Mouse (Mus musculus) lung, embryonic 15.5 days (tissue): ENCODE results near the gene Olfr1395. TPM values are rescaled to one million over a fixed set of nuclear protein-coding genes. Genes with fewer than 3 reads are reported as not detected.
"Not testable (repeated sequence)": the region's sequence is repeated elsewhere in the genome, so short reads cannot be mapped to it uniquely, and the experiment has no call there.

Source experiments
- ATAC-seq: fragments of 200-750 bp; cut with Nextera tagmentation; 2 replicates; pipeline ENCODE4 v1.8.0; 2017; ENCODE audit warnings: moderate number of reproducible peaks, borderline replicate concordance; ENCODE audit not compliant: low FRiP score, low TSS enrichment; ENCODE audit errors: extremely low read depth
- H3K27ac ChIP-seq: fragments of 300-500 bp; sonication (generic); 2 replicates; pipeline ENCODE4 v1.5.1; 2015; ENCODE audit warnings: moderate library complexity, mild to moderate bottlenecking, inconsistent platforms
- H3K27me3 ChIP-seq: fragments of 300-500 bp; sonication (generic); 2 replicates; pipeline ENCODE4 v1.6.1; 2015; ENCODE audit warnings: inconsistent platforms
- H3K36me3 ChIP-seq: fragments of 300-500 bp; sonication (generic); 2 replicates; pipeline ENCODE4 v1.6.1; 2015; ENCODE audit warnings: inconsistent platforms
- H3K4me1 ChIP-seq: fragments of 300-500 bp; sonication (generic); 2 replicates; pipeline ENCODE4 v1.6.1; 2015; ENCODE audit warnings: inconsistent platforms
- H3K4me2 ChIP-seq: fragments of 300-500 bp; sonication (generic); 2 replicates; pipeline ENCODE4 v1.6.1; 2015; ENCODE audit warnings: inconsistent platforms, mild to moderate bottlenecking, moderate library complexity
- H3K4me3 ChIP-seq: fragments of 300-500 bp; sonication (generic); 2 replicates; pipeline ENCODE4 v1.5.1; 2015; ENCODE audit warnings: mild to moderate bottlenecking, inconsistent platforms
- H3K9ac ChIP-seq: fragments of 300-500 bp; sonication (generic); 2 replicates; pipeline ENCODE4 v1.6.1; 2015; ENCODE audit warnings: inconsistent platforms
- H3K9me3 ChIP-seq: fragments of 300-500 bp; sonication (generic); 2 replicates; pipeline ENCODE4 v1.6.1; 2016; ENCODE audit warnings: inconsistent platforms
- WGBS: fragments of 180-500 bp; shearing (Covaris S2); methylation state at CpG from one replicate; pipeline ENCODE4 v1.1.7; 2015; 5-methylcytosine and 5-hydroxymethylcytosine counted together
- polyA plus RNA-seq: library from polyadenylated mRNA; unstranded; fragments of >200 nt; fragmentation: Nextera tagmentation; extraction: Ambion mirVana; gene quantifications from 2 replicates; pipeline ENCODE4 v1.2.1, GENCODE M21; 2015

Gene Olfr1395
- polyA plus RNA-seq, 1 experiment from 2014 or later, result not detected

DNA sequence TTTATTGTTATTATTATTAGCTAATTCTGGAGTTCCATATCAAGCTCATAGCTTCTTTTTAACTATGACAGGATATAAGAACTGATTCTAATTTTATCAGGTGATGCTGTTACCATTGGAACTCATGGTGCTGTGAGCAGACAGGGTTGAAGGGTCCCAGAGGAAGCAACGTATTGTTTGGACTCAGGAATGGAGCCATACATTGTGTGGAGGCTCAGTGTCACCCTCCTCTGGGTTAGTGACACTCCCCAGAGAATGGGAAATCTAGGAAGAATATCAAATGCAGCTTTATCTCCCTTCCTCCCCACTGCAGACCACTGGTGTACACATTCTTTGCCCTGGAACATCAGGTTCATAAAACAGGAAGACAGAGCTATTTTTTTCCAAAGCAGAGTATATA, 41.1 kb downstream of the Olfr1395 start:
- no peaks in the 10 kb centered on the region for H3K9me3 ChIP-seq
- H3K27me3 ChIP-seq, result no peaks in the 10 kb centered on the region
- H3K4me3 ChIP-seq, result no peak overlapping the region
- no peak for ATAC-seq
- H3K27ac ChIP-seq, result no peak overlapping the region
- no peaks in the 10 kb centered on the region for H3K36me3 ChIP-seq
- H3K4me1 ChIP-seq, result no peaks in the 10 kb centered on the region
- 36% methylated on average over 1 of the region's 1 CpGs for WGBS
- no peak overlapping the region for H3K9ac ChIP-seq
- no peak overlapping the region for H3K4me2 ChIP-seq

DNA sequence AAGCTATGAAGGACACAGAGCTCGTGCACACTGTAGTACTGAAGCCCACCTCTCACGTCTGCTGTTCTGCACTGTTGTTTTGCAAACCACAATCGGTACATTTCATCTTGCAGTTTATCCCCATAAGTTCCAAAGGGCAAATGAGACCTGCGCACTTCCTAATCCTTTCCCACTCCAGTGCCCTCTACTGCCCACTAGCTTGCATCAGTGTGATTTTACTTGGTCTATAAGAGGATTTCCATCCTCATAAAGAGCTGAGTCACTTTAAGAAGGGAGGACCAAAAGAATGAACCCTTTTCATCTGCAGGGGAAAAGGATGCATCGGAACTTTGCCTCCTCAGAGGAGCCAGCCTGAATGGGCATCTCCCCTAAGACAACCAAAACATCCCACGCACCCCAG, 44.4 kb downstream of the Olfr1395 start:
- no peaks in the 10 kb centered on the region for H3K27me3 ChIP-seq
- H3K9ac ChIP-seq, result no peak overlapping the region
- no peaks in the 10 kb centered on the region for H3K36me3 ChIP-seq
- H3K9me3 ChIP-seq, result no peaks in the 10 kb centered on the region
- H3K4me3 ChIP-seq, result no peak overlapping the region
- 80% methylated on average over 6 of the region's 6 CpGs for WGBS
- ATAC-seq, result no peak
- no peaks in the 10 kb centered on the region for H3K4me1 ChIP-seq
- no peak overlapping the region for H3K4me2 ChIP-seq
- H3K27ac ChIP-seq, result no peak overlapping the region

DNA sequence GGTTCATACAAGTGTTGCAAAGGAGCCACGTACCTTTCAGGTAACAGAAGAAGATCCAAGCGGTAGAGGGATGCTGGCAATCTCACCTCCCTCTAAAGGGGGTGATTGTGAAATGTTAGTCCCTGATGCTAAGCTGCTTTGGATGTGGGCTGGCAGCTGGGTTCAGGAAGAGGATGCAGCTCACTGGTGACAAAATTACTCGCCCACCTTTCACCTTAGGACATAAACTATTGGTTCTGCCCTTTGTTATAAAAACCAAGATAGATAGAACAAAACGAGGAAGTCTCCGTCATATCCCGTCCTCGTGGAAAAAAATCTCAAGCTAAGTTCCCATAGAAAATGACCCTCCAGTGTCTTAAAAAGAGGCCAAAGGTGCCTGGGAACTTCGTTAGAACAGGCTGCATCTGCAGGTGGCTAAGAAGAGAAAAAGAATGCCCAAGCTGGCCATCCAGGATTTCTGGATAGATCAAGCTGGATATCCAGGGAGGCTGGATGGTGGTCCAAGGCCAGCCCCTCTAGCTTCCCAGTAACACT, 44.9 kb downstream of the Olfr1395 start, which contains the start of gene Btnl9:
Btnl9 (minus strand) TSS at position 205 of the 534 bp plus-strand sequence.
- no peak within 1 kb of the TSS for H3K4me2 ChIP-seq
- no peak for ATAC-seq
- no peaks in the 10 kb centered on the region for H3K4me1 ChIP-seq
- H3K36me3 ChIP-seq, result no peaks in the 10 kb centered on the region
- H3K27ac ChIP-seq, result no peak within 1 kb of the TSS
- no peak within 1 kb of the TSS for H3K9ac ChIP-seq
- H3K4me3 ChIP-seq, result no peak within 1 kb of the TSS
- no peaks in the 10 kb centered on the region for H3K9me3 ChIP-seq
- WGBS, result 69% methylated on average over 8 of the region's 8 CpGs
- no peaks in the 10 kb centered on the region for H3K27me3 ChIP-seq

DNA sequence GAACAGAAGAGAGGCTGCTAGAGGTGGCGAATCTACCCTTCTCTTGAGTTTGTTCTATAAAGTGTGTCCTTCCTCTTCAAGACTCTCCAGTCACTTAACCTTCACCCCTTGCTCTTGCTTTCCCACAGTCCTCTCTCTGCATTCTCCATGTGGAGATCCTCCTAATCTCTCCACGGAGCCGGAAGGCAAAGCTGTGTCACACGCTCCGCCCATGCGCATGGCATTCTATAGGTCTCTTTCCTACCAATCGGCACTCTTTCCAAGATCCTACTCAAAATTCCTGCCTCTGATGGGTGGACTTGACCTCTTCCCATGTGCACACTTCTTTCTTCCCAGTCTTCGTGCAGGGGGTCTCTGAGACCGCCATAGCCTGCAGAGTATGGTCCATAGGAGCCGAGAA, 45.6 kb downstream of the Olfr1395 start:
- no peak for ATAC-seq
- H3K4me2 ChIP-seq, result no peak overlapping the region
- H3K27me3 ChIP-seq, result no peaks in the 10 kb centered on the region
- H3K4me1 ChIP-seq, result no peaks in the 10 kb centered on the region
- 64% methylated on average over 10 of the region's 10 CpGs for WGBS
- no peaks in the 10 kb centered on the region for H3K9me3 ChIP-seq
- no peak overlapping the region for H3K27ac ChIP-seq
- no peaks in the 10 kb centered on the region for H3K36me3 ChIP-seq
- no peak overlapping the region for H3K4me3 ChIP-seq
- no peak overlapping the region for H3K9ac ChIP-seq

DNA sequence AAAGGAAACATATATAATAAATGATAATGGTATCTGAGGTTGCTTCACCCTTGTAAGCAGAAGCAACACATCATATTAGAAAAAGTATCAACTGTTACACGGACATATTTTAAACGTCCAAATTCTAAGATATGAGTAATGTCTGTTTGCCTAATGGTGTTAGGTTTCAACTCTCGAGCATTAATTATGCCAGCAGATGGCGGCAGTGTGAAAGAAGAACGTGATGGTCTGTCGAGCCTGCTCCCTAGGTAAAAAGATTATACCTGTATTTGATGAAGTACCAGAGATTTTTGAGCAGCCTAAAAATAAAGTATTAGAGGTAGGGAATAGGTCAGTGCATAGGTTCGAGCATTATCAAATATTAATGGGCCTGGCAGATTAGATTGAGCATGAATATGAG, 47.7 kb downstream of the Olfr1395 start:
- Histone ChIP-seq H3K9me3 (no peaks in the 10 kb centered on the region), H3K9ac (no peak overlapping the region), H3K36me3 (no peaks in the 10 kb centered on the region), H3K4me2 (no peak overlapping the region), H3K4me3 (no peak overlapping the region), H3K27me3 (no peaks in the 10 kb centered on the region), H3K27ac (no peak overlapping the region), H3K4me1 (no peaks in the 10 kb centered on the region)
- WGBS, result 2% methylated on average over 7 of the region's 7 CpGs
- ATAC-seq, result no peak

DNA sequence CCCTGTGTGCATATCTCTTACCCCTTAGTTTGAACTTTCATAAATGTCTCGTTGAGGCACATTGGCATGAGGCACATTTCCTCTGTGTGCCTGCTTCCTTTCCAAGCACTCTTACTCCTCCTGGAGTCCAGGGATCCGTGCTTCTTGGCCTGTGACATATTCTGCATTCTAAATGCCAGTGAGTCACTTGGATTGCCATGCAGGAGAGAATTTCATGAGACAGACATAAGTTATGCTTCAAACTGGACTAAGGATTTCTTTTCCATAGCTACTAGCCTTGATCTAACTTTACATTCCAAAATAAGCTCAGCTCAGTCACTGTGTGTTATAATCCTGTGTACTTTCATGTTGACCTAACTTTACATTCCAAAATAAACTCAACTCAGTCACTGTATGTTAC, 49.0 kb downstream of the Olfr1395 start:
- Histone ChIP-seq H3K27ac (no peak overlapping the region), H3K36me3 (no peaks in the 10 kb centered on the region), H3K9me3 (no peaks in the 10 kb centered on the region), H3K9ac (no peak overlapping the region), H3K4me1 (no peaks in the 10 kb centered on the region), H3K4me3 (no peak overlapping the region), H3K27me3 (no peaks in the 10 kb centered on the region), H3K4me2 (no peak overlapping the region)
- 27% methylated on average over 2 of the region's 2 CpGs for WGBS
- ATAC-seq, result no peak

DNA sequence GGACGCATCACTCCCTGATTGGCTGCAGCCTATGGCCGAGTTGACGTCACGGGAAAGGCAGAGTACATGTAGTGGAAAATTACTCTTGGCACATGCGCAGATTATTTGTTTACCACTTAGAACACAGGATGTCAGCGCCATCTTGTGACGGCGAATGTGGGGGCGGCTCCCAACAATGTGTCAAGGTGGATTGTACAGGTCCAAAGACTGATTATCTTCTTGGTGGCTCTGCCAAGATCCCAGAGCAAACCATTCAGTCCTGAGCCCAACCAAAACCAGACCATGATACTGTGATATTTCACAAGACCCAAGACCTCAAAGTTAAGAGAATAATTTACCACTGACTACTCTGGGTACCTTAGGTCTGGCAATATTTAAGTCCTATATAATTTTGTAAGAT, 52.7 kb downstream of the Olfr1395 start:
- not testable (repeated sequence) for H3K9ac ChIP-seq, H3K27me3 ChIP-seq, H3K4me2 ChIP-seq, H3K9me3 ChIP-seq, H3K36me3 ChIP-seq, ATAC-seq, H3K27ac ChIP-seq, H3K4me3 ChIP-seq, H3K4me1 ChIP-seq
- WGBS, result 92% methylated on average over 9 of the region's 9 CpGs

DNA sequence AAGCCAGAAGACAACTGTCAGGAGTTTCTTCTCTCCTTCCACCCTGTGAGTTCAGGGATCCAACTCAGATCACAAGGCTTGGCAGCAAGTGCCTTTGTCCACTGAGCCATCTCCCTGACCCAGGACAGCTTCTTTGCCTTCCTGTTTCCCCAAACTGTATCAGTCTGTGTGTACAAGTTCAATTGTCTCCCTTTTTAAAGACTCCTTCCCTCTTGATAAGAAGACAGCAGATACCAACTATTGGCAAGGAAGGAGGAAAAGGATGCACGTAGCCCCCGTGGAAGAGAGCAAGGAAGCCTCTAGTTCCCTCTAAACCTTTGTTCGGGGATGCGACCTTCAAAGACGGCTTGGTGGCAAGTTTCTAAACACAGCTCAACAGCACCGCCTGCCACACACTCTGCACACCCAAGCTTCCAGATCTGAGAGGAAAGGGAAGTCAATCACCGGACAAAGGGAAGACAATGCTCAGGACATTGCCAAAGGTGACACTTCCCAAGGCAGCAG, 53.8 kb downstream of the Olfr1395 start:
- no peak for ATAC-seq
- no peak overlapping the region for H3K4me3 ChIP-seq
- no peaks in the 10 kb centered on the region for H3K36me3 ChIP-seq
- no peaks in the 10 kb centered on the region for H3K27me3 ChIP-seq
- 0 out of 2 replicates have a peak overlapping the region, but pooled peaks have one; percentile 47 for H3K27ac ChIP-seq
- WGBS, result 72% methylated on average over 7 of the region's 7 CpGs
- H3K4me2 ChIP-seq, result no peak overlapping the region
- H3K9me3 ChIP-seq, result no peaks in the 10 kb centered on the region
- no peaks in the 10 kb centered on the region for H3K4me1 ChIP-seq
- H3K9ac ChIP-seq, result no peak overlapping the region

Other genes starting within 250 kb of the Olfr1395 start
- 0.25 and 0.30 TPM in 2 replicates for gene Gm5431, start 240.1 kb upstream of the Olfr1395 start, polyA plus RNA-seq
- gene Psme2b, start 196.1 kb upstream of the Olfr1395 start, polyA plus RNA-seq, result 2.3 and 2.8 TPM in 2 replicates
- gene Olfr56, start 163.4 kb upstream of the Olfr1395 start, polyA plus RNA-seq, result 0.05 TPM in 1 of 2 replicates, not detected in the other
- gene 9930111J21Rik1, start 162.9 kb upstream of the Olfr1395 start, polyA plus RNA-seq, result 0.45 and 0.69 TPM in 2 replicates
- 0.05 TPM in 1 of 2 replicates, not detected in the other for gene Gm12185, start 150.0 kb upstream of the Olfr1395 start, polyA plus RNA-seq
- 0.52 and 2.0 TPM in 2 replicates for gene Tgtp1, start 148.1 kb upstream of the Olfr1395 start, polyA plus RNA-seq
- 0.55 and 1.1 TPM in 2 replicates for gene 9930111J21Rik2, start 91.0 kb upstream of the Olfr1395 start, polyA plus RNA-seq
- gene Tgtp2, start 78.1 kb upstream of the Olfr1395 start, polyA plus RNA-seq, result 0.72 and 1.3 TPM in 2 replicates
- gene Ifi47, start 65.7 kb upstream of the Olfr1395 start, polyA plus RNA-seq, result 2.6 and 3.1 TPM in 2 replicates
- not detected in 2 replicates for gene Olfr1396, start 27.4 kb upstream of the Olfr1395 start, polyA plus RNA-seq
- not detected in 2 replicates for gene Olfr1394, start 12.1 kb downstream of the Olfr1395 start, polyA plus RNA-seq
- gene Btnl9, start 44.9 kb downstream of the Olfr1395 start, polyA plus RNA-seq, result 0.48 and 1.1 TPM in 2 replicates
- gene Zfp62, start 61.0 kb downstream of the Olfr1395 start, polyA plus RNA-seq, result 37.6 and 40.3 TPM in 2 replicates
- gene Mgat1, start 101.9 kb downstream of the Olfr1395 start, polyA plus RNA-seq, result 65.0 and 69.6 TPM in 2 replicates
- not detected in 2 replicates for gene Olfr1393, start 136.0 kb downstream of the Olfr1395 start, polyA plus RNA-seq
- gene Olfr1392, start 143.0 kb downstream of the Olfr1395 start, polyA plus RNA-seq, result not detected in 2 replicates
- gene Olfr10, start 162.5 kb downstream of the Olfr1395 start, polyA plus RNA-seq, result not detected in 2 replicates
- not detected in 2 replicates for gene Olfr1391, start 180.5 kb downstream of the Olfr1395 start, polyA plus RNA-seq
- not detected in 2 replicates for gene Olfr1390, start 192.9 kb downstream of the Olfr1395 start, polyA plus RNA-seq